Mouse (Mus musculus) ES-Bruce4 (cell line): Measurements from ENCODE around the gene Dnajb6.
"Not testable (repeated sequence)": the region's sequence is repeated elsewhere in the genome, so short reads cannot be mapped to it uniquely, and the experiment has no call there.

Experiments
- CTCF ChIP-seq: IDR thresholded peaks from one replicate; pipeline ENCODE4 v1.8.1; 2011; ENCODE audit warnings: low read depth, low read length
- EP300 ChIP-seq: IDR thresholded peaks from 2 replicates; pipeline ENCODE4 v1.6.1; 2011; ENCODE audit warnings: low read depth, low read length; ENCODE audit not compliant: insufficient read depth
- POLR2A ChIP-seq: IDR thresholded peaks from one replicate; pipeline ENCODE4 v1.8.1; 2011; ENCODE audit warnings: low read length; ENCODE audit not compliant: insufficient read depth

DNA sequence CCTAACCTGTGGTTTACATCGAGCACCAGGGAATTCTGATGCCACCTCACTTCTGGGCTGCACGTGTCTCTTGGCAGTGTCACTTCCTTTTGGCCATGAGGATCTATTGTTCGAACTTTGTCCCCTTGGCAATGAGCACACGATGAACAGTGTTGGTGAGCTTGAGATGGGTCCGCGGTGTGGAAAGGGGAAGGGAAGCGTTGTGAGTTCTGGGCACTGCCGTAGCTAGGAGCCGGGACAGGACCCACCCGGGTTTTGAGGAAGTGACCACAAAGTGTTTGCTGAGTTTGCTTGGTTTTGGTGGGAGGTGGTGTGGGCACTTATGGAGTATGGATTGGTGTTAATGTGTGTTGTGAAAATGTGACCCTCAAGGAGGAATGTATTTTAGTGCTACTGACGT, 50.5 kb downstream of the Dnajb6 start:
- not testable (repeated sequence) for TF ChIP-seq CTCF, EP300, POLR2A
